Mouse (Mus musculus) liver, postnatal 0 days (tissue): ENCODE results near the gene Bnip2.

Source experiments
- CTCF ChIP-seq: sonication (generic); IDR thresholded peaks from 2 replicates; pipeline ENCODE4 v1.5.1; 2016; ENCODE audit warnings: antibody characterized with exemption, low read depth
- EP300 ChIP-seq: IDR thresholded peaks from 2 replicates; pipeline ENCODE4 v1.6.1; 2016; ENCODE audit warnings: antibody characterized with exemption, low read depth, mild to moderate bottlenecking

- no peak for TF ChIP-seq CTCF
- TF ChIP-seq EP300 = no peak
Measured at GRCm38 (mm10) chr9:70048751-70049415, 59.6 kb downstream of the Bnip2 start.
